ENCODE assay signal across 8 mouse cellular contexts in the genomic region with DNA sequence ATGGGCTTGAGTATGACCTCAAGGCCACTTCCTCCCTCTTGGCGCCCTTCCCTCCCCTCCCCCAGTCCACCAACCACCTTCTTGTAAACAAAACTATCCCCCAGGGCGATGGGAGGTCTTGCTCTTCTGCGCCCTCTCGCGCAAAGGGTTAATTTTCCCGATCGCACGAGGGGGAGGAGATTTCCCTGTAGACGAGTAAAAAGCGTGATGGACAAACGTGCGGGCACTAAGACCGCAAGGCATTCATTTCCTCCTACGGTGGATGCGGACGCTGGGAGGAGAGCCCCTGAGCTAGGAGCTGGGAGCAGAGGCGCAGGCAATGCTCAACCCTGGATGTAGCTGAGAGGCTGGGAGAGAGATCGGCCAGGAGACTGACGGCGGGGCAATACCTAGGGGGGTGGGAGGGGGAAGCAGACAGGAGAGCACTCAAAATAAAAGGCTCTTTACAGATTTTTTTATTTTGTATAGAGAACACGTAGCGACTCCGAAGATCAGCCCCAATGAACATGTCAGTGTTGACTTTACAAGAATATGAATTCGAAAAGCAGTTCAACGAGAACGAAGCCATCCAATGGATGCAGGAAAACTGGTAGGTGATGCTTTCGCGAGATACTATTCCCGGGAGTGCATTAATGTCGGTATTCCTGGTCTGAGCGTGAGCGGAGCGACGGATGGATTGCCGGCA. TPM values are rescaled to one million over a fixed set of nuclear protein-coding genes. Genes with fewer than 3 reads are reported as not detected.
A peak's percentile ranks its signal among the peaks of the same experiment; 100 is the strongest.
DNase-seq lines count a peak whose midpoint lies in the region; ATAC-seq and TF ChIP-seq lines count a peak whose summit lies in the region.

A gene (plus strand): TSS at position 176 of the 685 bp plus-strand sequence.

- no peaks in the 10 kb centered on the region for H3K36me3 ChIP-seq in embryonic facial prominence, embryonic 13.5 days
- no peaks in the 10 kb centered on the region for H3K36me3 ChIP-seq in heart, embryonic 14.5 days (ENCODE audit: control insufficient read depth, insufficient read depth, low read length)
- no peaks in the 10 kb centered on the region for H3K36me3 ChIP-seq in liver, embryonic 14.5 days (replicated peaks; ENCODE audit: control insufficient read depth, insufficient read depth, low read depth)
- H3K36me3 ChIP-seq in neural tube, embryonic 11.5 days (ENCODE audit: control insufficient read depth, insufficient read depth, low read length), result no peaks in the 10 kb centered on the region
- no peaks in the 10 kb centered on the region for H3K36me3 ChIP-seq in testis, adult 2 months (ENCODE audit: control insufficient read depth, insufficient read depth, low read length)

- H3K4me3 ChIP-seq in embryonic facial prominence, embryonic 13.5 days, result peak within 1 kb of the TSS; percentile 86
- H3K4me3 ChIP-seq in heart, embryonic 14.5 days (ENCODE audit: control insufficient read depth in 1 of 2, insufficient read depth in 1 of 2, low read depth in 1 of 2, low read length in 2 of 2), result peak within 1 kb of the TSS; percentile 84 to 90
- peak within 1 kb of the TSS; percentile 80 to 88 for H3K4me3 ChIP-seq in liver, embryonic 14.5 days (ENCODE audit: insufficient read depth in 1 of 2, low read depth in 2 of 2, low read length in 2 of 2)
- peak within 1 kb of the TSS; percentile 80 for H3K4me3 ChIP-seq in neural tube, embryonic 11.5 days (ENCODE audit: low read depth, low read length)
- peak within 1 kb of the TSS; percentile 48 for H3K4me3 ChIP-seq in testis, adult 2 months (ENCODE audit: control insufficient read depth, low read depth, low read length)

- peak within 1 kb of the TSS; percentile 78 for H3K4me2 ChIP-seq in embryonic facial prominence, embryonic 13.5 days
- H3K4me2 ChIP-seq in heart, embryonic 14.5 days (ENCODE audit: low read length), result peak within 1 kb of the TSS; percentile 92
- H3K4me2 ChIP-seq in liver, embryonic 14.5 days (ENCODE audit: low read depth), result peak within 1 kb of the TSS; percentile 76
- peak within 1 kb of the TSS; percentile 59 for H3K4me2 ChIP-seq in neural tube, embryonic 11.5 days (ENCODE audit: low read depth)

- peak; percentile 46 to 50 for DNase-seq in B cell, adult 2 months
- peak; percentile 68 for DNase-seq in adrenal gland, postnatal 25 days
- DNase-seq in kidney, postnatal 14 days, result peak; percentile 76
- DNase-seq in liver, embryonic 14.5 days (ENCODE audit: low read depth in 3 of 3, low spot score in 3 of 3), result peak in 1 of 3 experiments; percentile 46
- DNase-seq in neural tube, embryonic 11.5 days (ENCODE audit: low spot score), result peak; percentile 88

- peaks cover 26% of the 10 kb centered on the region for H3K4me1 ChIP-seq in embryonic facial prominence, embryonic 13.5 days
- H3K4me1 ChIP-seq in heart, embryonic 14.5 days (ENCODE audit: control insufficient read depth in 2 of 2, insufficient read depth in 2 of 2, low read length in 2 of 2), result peaks cover 11 to 23% of the 10 kb centered on the region in 2 experiments
- peaks cover 4 to 19% of the 10 kb centered on the region in 2 experiments for H3K4me1 ChIP-seq in liver, embryonic 14.5 days (replicated peaks; ENCODE audit: control insufficient read depth in 2 of 2, insufficient read depth in 2 of 2, low read length in 1 of 2)
- peaks cover 21% of the 10 kb centered on the region for H3K4me1 ChIP-seq in neural tube, embryonic 11.5 days (ENCODE audit: control insufficient read depth, insufficient read depth, low read length)
- peaks cover 15% of the 10 kb centered on the region for H3K4me1 ChIP-seq in testis, adult 2 months (ENCODE audit: control insufficient read depth, insufficient read depth, low read length)

- H3K9ac ChIP-seq in embryonic facial prominence, embryonic 13.5 days, result peak within 1 kb of the TSS; percentile 97
- peak within 1 kb of the TSS; percentile 97 for H3K9ac ChIP-seq in heart, embryonic 14.5 days (ENCODE audit: low read length)
- H3K9ac ChIP-seq in liver, embryonic 14.5 days (replicated peaks), result peak within 1 kb of the TSS; percentile 95
- peak within 1 kb of the TSS; percentile 97 for H3K9ac ChIP-seq in neural tube, embryonic 11.5 days (ENCODE audit: low read length)

- TF ChIP-seq CTCF in liver, embryonic 14.5 days (IDR thresholded peaks at IDR 0.05; ENCODE audit: low read depth), result no peak
- TF ChIP-seq CTCF in testis, adult 2 months (IDR thresholded peaks at IDR 0.05; ENCODE audit: control insufficient read depth, insufficient read depth, insufficient replicate concordance, low read depth, low read length), result no peak

- peak within 1 kb of the TSS; percentile 98 for H3K27ac ChIP-seq in embryonic facial prominence, embryonic 13.5 days
- peak within 1 kb of the TSS; percentile 92 to 93 for H3K27ac ChIP-seq in heart, embryonic 14.5 days (replicated peaks in 1 of 2; ENCODE audit: control insufficient read depth in 1 of 2, insufficient read depth in 1 of 2, low read depth in 2 of 2, low read length in 2 of 2)
- H3K27ac ChIP-seq in liver, embryonic 14.5 days, result no peak within 1 kb of the TSS
- H3K27ac ChIP-seq in neural tube, embryonic 11.5 days (ENCODE audit: low read depth, low read length), result peak within 1 kb of the TSS; percentile 98
- H3K27ac ChIP-seq in testis, adult 2 months (ENCODE audit: control insufficient read depth, insufficient read depth, low read depth, low read length), result no peak within 1 kb of the TSS

- TF ChIP-seq EP300 in liver, embryonic 14.5 days (IDR thresholded peaks at IDR 0.05; ENCODE audit: low read depth), result no peak

- TF ChIP-seq POLR2A in testis, adult 2 months (IDR thresholded peaks at IDR 0.05; ENCODE audit: control insufficient read depth, low read depth, low read length), result no peak

- 0 out of 2 replicates have a peak, but pooled peaks have one; percentile 32 for ATAC-seq in embryonic facial prominence, embryonic 13.5 days (ENCODE audit: insufficient number of reproducible peaks, insufficient read depth, low FRiP score, low TSS enrichment, low read depth)
- 0 out of 2 replicates have a peak, but pooled peaks have one; percentile 7 for ATAC-seq in heart, embryonic 14.5 days (ENCODE audit: insufficient number of reproducible peaks, insufficient read depth, low FRiP score, low read depth)
- peak; percentile 9; the same call in 1 of the 2 replicates for ATAC-seq in liver, embryonic 14.5 days (ENCODE audit: insufficient read depth)
- ATAC-seq in neural tube, embryonic 11.5 days (ENCODE audit: insufficient read depth, low FRiP score, low TSS enrichment), result peak; percentile 31

- no peaks in the 10 kb centered on the region for H3K9me3 ChIP-seq in embryonic facial prominence, embryonic 13.5 days
- H3K9me3 ChIP-seq in heart, embryonic 14.5 days (ENCODE audit: control insufficient read depth, low read length), result no peaks in the 10 kb centered on the region
- H3K9me3 ChIP-seq in liver, embryonic 14.5 days (ENCODE audit: control insufficient read depth, low read length), result no peaks in the 10 kb centered on the region
- no peaks in the 10 kb centered on the region for H3K9me3 ChIP-seq in neural tube, embryonic 11.5 days (ENCODE audit: control insufficient read depth, low read length)

- no peaks in the 10 kb centered on the region for H3K27me3 ChIP-seq in embryonic facial prominence, embryonic 13.5 days
- no peaks in the 10 kb centered on the region for H3K27me3 ChIP-seq in heart, embryonic 14.5 days (ENCODE audit: control insufficient read depth, insufficient read depth, low read length)
- no peaks in the 10 kb centered on the region for H3K27me3 ChIP-seq in liver, embryonic 14.5 days (ENCODE audit: control insufficient read depth, insufficient read depth, low read length)
- no peaks in the 10 kb centered on the region for H3K27me3 ChIP-seq in neural tube, embryonic 11.5 days (ENCODE audit: control insufficient read depth, insufficient read depth, low read length)
- H3K27me3 ChIP-seq in testis, adult 2 months (ENCODE audit: control insufficient read depth, insufficient read depth, low read length), result peaks cover 2% of the 10 kb centered on the region

- WGBS in embryonic facial prominence, embryonic 13.5 days, result under 1% methylated on average over 35 of the region's 35 CpGs
- WGBS in heart, embryonic 14.5 days, result under 1% methylated on average over 35 of the region's 35 CpGs
- under 1% methylated on average over 35 of the region's 35 CpGs for WGBS in liver, embryonic 14.5 days (ENCODE audit: insufficient replicate concordance)
- 1% methylated on average over 35 of the region's 35 CpGs for WGBS in neural tube, embryonic 11.5 days

RNA-seq across cellular contexts. Expression of the gene that starts here (rescaled TPM):
- 46.0 and 73.5 TPM in 2 replicates for total RNA-seq in adrenal gland, postnatal 25 days (2021)
- 39.9 and 44.0 TPM in 2 replicates for polyA plus RNA-seq in embryonic facial prominence, embryonic 13.5 days (2015; fragmentation: Nextera tagmentation; extraction: Ambion mirVana)
- polyA plus RNA-seq in heart, embryonic 14.5 days (2014; fragmentation: Nextera tagmentation; extraction: Ambion mirVana), result 9.1 and 9.8 TPM in 2 replicates
- 6.6 and 7.2 TPM in 2 replicates for polyA plus RNA-seq in liver, embryonic 14.5 days (2012; rRNA removed)
- 7.2 and 7.8 TPM in 2 replicates for polyA plus RNA-seq in liver, embryonic 14.5 days (2014; fragmentation: Nextera tagmentation; extraction: Ambion mirVana)
- 39.0 and 47.1 TPM in 2 replicates for polyA plus RNA-seq in neural tube, embryonic 11.5 days (2014; fragmentation: Nextera tagmentation; extraction: Ambion mirVana)
- 13.3 and 14.0 TPM in 2 replicates for polyA plus RNA-seq in testis, adult 2 months (2012; rRNA removed)

Comparison
In these comparisons a context has a peak if more than half of its experiments do, and no peak if none do; other contexts are left out.
1. H3K27ac ChIP-seq: peak in embryonic facial prominence, embryonic 13.5 days (single experiment), heart, embryonic 14.5 days (2 of 2) and neural tube, embryonic 11.5 days (single experiment); none in liver, embryonic 14.5 days (single experiment) and testis, adult 2 months (single experiment).
2. Peak in every context shown above with its lines, with median percentiles within 50 percentile points of each other: ATAC-seq, H3K4me2 ChIP-seq, H3K4me3 ChIP-seq and H3K9ac ChIP-seq.